Mouse (Mus musculus) mouse trophoblast stem cell (cell line): ENCODE measurements around the gene Hoxd3.

Source experiments
- in situ Hi-C, 2 experiments: fragments of 300-500 bp; cut with MseI, MboI; formaldehyde crosslinking; loops; 2 replicates in 1 of 2; 3 replicates in 1 of 2; pipeline ENCODE4 v1.15.1; 2025

Hoxd3 gene

GRCm38 (mm10) chr2:74678891-74679595 lies 32.7 kb upstream of the Hoxd3 start, which contains the start of gene Hoxd11:
Gene Hoxd11, plus strand, starts transcription at chr2:74679557.
- in situ Hi-C loops, result no loop called here

- in situ Hi-C loops, result no loop called here
These were observed 32.1 kb upstream of the Hoxd3 start for GRCm38 (mm10) chr2:74679596-74679971.

GRCm38 (mm10) chr2:74679980-74680379 lies 31.7 kb upstream of the Hoxd3 start:
- in situ Hi-C loops, result no loop called here

- in situ Hi-C loops, result no loop called here
These were observed 30.9 kb upstream of the Hoxd3 start for GRCm38 (mm10) chr2:74680561-74681398.

GRCm38 (mm10) chr2:74681594-74682531 lies 29.9 kb upstream of the Hoxd3 start:
- in situ Hi-C loops, result no loop called here

- in situ Hi-C loops, result no loop called here
These were observed 28.9 kb upstream of the Hoxd3 start for GRCm38 (mm10) chr2:74682796-74683195.

GRCm38 (mm10) chr2:74683471-74683951 lies 28.2 kb upstream of the Hoxd3 start:
- in situ Hi-C loops, result no loop called here

GRCm38 (mm10) chr2:74684106-74684505 lies 27.6 kb upstream of the Hoxd3 start:
- in situ Hi-C loops, result no loop called here

- in situ Hi-C loops, result no loop called here
These were observed 26.6 kb upstream of the Hoxd3 start for GRCm38 (mm10) chr2:74685059-74685603.

GRCm38 (mm10) chr2:74686301-74686987 lies 25.3 kb upstream of the Hoxd3 start:
- in situ Hi-C loops, result no loop called here

GRCm38 (mm10) chr2:74686988-74687697 lies 24.6 kb upstream of the Hoxd3 start:
- in situ Hi-C loops, result no loop called here

GRCm38 (mm10) chr2:74687698-74688555 lies 23.8 kb upstream of the Hoxd3 start:
- in situ Hi-C loops, result no loop called here

- in situ Hi-C loops, result no loop called here
These were observed 22.7 kb upstream of the Hoxd3 start for GRCm38 (mm10) chr2:74688795-74689573.

GRCm38 (mm10) chr2:74689574-74690337 lies 22.0 kb upstream of the Hoxd3 start:
- in situ Hi-C loops, result loop anchor here in 1 of 2 experiments (10.0 kb wide), 1 partner anchor 615 kb away; no protein-coding TSS in a partner anchor

GRCm38 (mm10) chr2:74690338-74690716 lies 21.4 kb upstream of the Hoxd3 start:
- in situ Hi-C loops, result loop anchor here in 1 of 2 experiments (10.0 kb wide), 1 partner anchor 614 kb away; no protein-coding TSS in a partner anchor

GRCm38 (mm10) chr2:74691022-74691951 lies 20.4 kb upstream of the Hoxd3 start, which contains the start of gene Hoxd10:
Gene Hoxd10, plus strand, starts transcription at chr2:74691924.
- in situ Hi-C loops, result loop anchor here in 1 of 2 experiments (10.0 kb wide), 1 partner anchor 614 kb away; no protein-coding TSS in a partner anchor
